Mouse (Mus musculus) bone marrow, adult 2 months (tissue): ENCODE results near the gene Dbp. TPM values are rescaled to one million over a fixed set of nuclear protein-coding genes. Genes with fewer than 3 reads are reported as not detected.

Experiments
- H3K27ac ChIP-seq: fragments of 200-500 bp; 2 replicates; pipeline ENCODE4 v1.5.1; 2012; ENCODE audit warnings: low read depth, mild to moderate bottlenecking, control low read depth, inconsistent platforms, low read length; ENCODE audit not compliant: control insufficient read depth, poor library complexity, insufficient read depth
- H3K4me1 ChIP-seq: fragments of 200-500 bp; 2 replicates; pipeline ENCODE4 v1.6.1; 2011; ENCODE audit warnings: low read length; ENCODE audit not compliant: control insufficient read depth, insufficient read depth
- H3K4me3 ChIP-seq: fragments of 200-500 bp; replicated peaks from 2 replicates; pipeline ENCODE3; 2011; ENCODE audit warnings: mild to moderate bottlenecking, low read depth, low read length, control low read depth; ENCODE audit not compliant: control insufficient read depth
- CTCF ChIP-seq: fragments of 200-500 bp; IDR thresholded peaks from 2 replicates; pipeline ENCODE4 v1.5.1; 2011; ENCODE audit warnings: low read length, control low read depth; ENCODE audit not compliant: control insufficient read depth, insufficient read depth
- POLR2A ChIP-seq: fragments of 200-500 bp; IDR thresholded peaks from 2 replicates; pipeline ENCODE4 v1.6.1; 2011; ENCODE audit warnings: low read depth, mild to moderate bottlenecking, control low read depth, low read length, borderline replicate concordance; ENCODE audit not compliant: control insufficient read depth
- WGBS: fragments of 180-500 bp; shearing (Covaris S2); methylation state at CpG from one replicate; pipeline ENCODE4 v1.1.7; 2018; 5-methylcytosine and 5-hydroxymethylcytosine counted together
- polyA plus RNA-seq: library from polyadenylated mRNA; stranded (reverse); fragments of >200 nt; gene quantifications from 2 replicates; pipeline ENCODE4 v1.2.4, GENCODE M21; 2011; ENCODE audit warnings: low replicate concordance; ENCODE audit not compliant: missing spikeins, insufficient read depth, insufficient read length

Dbp gene
- polyA plus RNA-seq, 1 experiment, result 19.3 TPM

- Histone ChIP-seq H3K4me1 (no peaks in the 10 kb centered on the region; the same call in 1 of the 2 replicates), H3K4me3 (no peak overlapping the region), H3K27ac (no peak overlapping the region)
- 88% methylated on average over 11 of the region's 11 CpGs for whole genome bisulfite sequencing
- no peak for TF ChIP-seq CTCF
- TF ChIP-seq POLR2A, result no peak
Measured at GRCm38 (mm10) chr7:45701607-45702006, 3.3 kb upstream of the Dbp start.

- WGBS, result 86% methylated on average over 11 of the region's 11 CpGs
Measured at GRCm38 (mm10) chr7:45702316-45702715, 2.6 kb upstream of the Dbp start.

GRCm38 (mm10) chr7:45702809-45703520 is 1.9 kb upstream of the Dbp start:
- 89% methylated on average over 17 of the region's 17 CpGs for WGBS
- Histone ChIP-seq H3K4me3 (no peak overlapping the region), H3K4me1 (peaks cover 2% of the 10 kb centered on the region; the same call in 1 of the 2 replicates), H3K27ac (no peak overlapping the region)
- TF ChIP-seq CTCF, result no peak
- TF ChIP-seq POLR2A, result no peak

More at GRCm38 (mm10) chr7:45702316-45702715, 2.6 kb upstream of the Dbp start:
- Histone ChIP-seq H3K4me1 (peaks cover 2% of the 10 kb centered on the region; the same call in 1 of the 2 replicates), H3K4me3 (no peak overlapping the region), H3K27ac (no peak overlapping the region)
- no peak for TF ChIP-seq POLR2A
- no peak for TF ChIP-seq CTCF

- H3K4me1 ChIP-seq, result peaks cover 8% of the 10 kb centered on the region
- no peak for TF ChIP-seq CTCF
- TF ChIP-seq POLR2A, result no peak
- H3K27ac ChIP-seq, result no peak overlapping the region
- WGBS, result 44% methylated on average over 12 of the region's 12 CpGs
- no peak overlapping the region for H3K4me3 ChIP-seq
Measured at GRCm38 (mm10) chr7:45703521-45704033, 1.3 kb upstream of the Dbp start.

- Histone ChIP-seq H3K4me3 (peak overlapping the region; percentile 10), H3K27ac (peak overlapping the region; percentile 35; the same call in 1 of the 2 replicates), H3K4me1 (peaks cover 10% of the 10 kb centered on the region)
- 1% methylated on average over 13 of the region's 13 CpGs for WGBS
- TF ChIP-seq POLR2A (no peak), CTCF (no peak)
Measured at GRCm38 (mm10) chr7:45704046-45704559, 785 bp upstream of the Dbp start.

- Histone ChIP-seq H3K27ac (peak overlapping the region; percentile 48), H3K4me3 (peak overlapping the region; percentile 60), H3K4me1 (peaks cover 11% of the 10 kb centered on the region)
- under 1% methylated on average over 21 of the region's 21 CpGs for WGBS
- no peak for TF ChIP-seq POLR2A
- no peak for TF ChIP-seq CTCF
Measured at GRCm38 (mm10) chr7:45705443-45705864, 566 bp downstream of the Dbp start.

GRCm38 (mm10) chr7:45705873-45706281 is 989 bp downstream of the Dbp start:
- peaks cover 11% of the 10 kb centered on the region for H3K4me1 ChIP-seq
- WGBS, result 0% methylated on average over 7 of the region's 7 CpGs
- H3K4me3 ChIP-seq, result peak overlapping the region; percentile 60
- no peak for TF ChIP-seq POLR2A
- no peak for TF ChIP-seq CTCF
- H3K27ac ChIP-seq, result peak overlapping the region; percentile 48

- H3K4me3 ChIP-seq, result peak overlapping the region; percentile 63
- WGBS, result under 1% methylated on average over 45 of the region's 45 CpGs
- peak overlapping the region; percentile 77 for H3K27ac ChIP-seq
- no peak for TF ChIP-seq CTCF
- peak; percentile 40; the same call in 1 of the 2 replicates for TF ChIP-seq POLR2A
- peaks cover 11% of the 10 kb centered on the region for H3K4me1 ChIP-seq
Measured at GRCm38 (mm10) chr7:45706721-45707241, 1.9 kb downstream of the Dbp start.
